Mouse (Mus musculus): ENCODE measurements around the gene Htr2b. TPM values are rescaled to one million over a fixed set of nuclear protein-coding genes. Genes with fewer than 3 reads are reported as not detected.

Gene Htr2b
- polyA plus RNA-seq, 1 experiment, result 0.13 TPM

- Histone ChIP-seq H3K4me3 (ENCODE audit: insufficient read depth, low read length) (no peak overlapping the region), H3K4me1 (ENCODE audit: control insufficient read depth, insufficient read depth, low read length) (no peaks in the 10 kb centered on the region; the same call in 1 of the 2 replicates), H3K27ac (ENCODE audit: insufficient read depth, low read length) (no peak overlapping the region)
- TF ChIP-seq POLR2A (IDR thresholded peaks at IDR 0.05; ENCODE audit: extremely low read depth, insufficient read depth, low read length) (no peak), CTCF (IDR thresholded peaks at IDR 0.05; ENCODE audit: extremely low read depth, insufficient read depth, low read length) (no peak)
Observed at GRCm38 (mm10) chr1:86119549-86119948, 7.8 kb upstream of the Htr2b start.

DNA sequence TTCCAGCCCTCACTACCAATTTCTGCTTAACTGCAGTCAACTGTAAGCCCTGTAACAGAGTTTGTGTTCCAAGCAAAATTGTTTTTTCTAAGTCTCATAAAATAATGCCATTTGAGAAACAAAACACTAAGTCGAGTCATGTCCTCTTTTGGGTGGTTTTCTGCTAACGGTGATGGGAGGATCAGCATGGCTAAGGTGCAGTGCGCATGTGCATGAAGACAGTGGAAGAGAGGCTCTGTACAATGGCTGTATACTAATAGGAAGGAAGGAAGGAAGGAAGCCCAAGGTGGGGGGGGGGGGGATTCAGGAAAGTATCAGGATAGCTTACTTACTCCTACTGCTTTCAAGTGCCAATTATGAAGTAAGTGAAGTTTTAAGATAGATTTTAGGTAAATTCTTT lies 2.4 kb upstream of the Htr2b start:
- Histone ChIP-seq H3K4me3 (ENCODE audit: insufficient read depth, low read length) (no peak overlapping the region), H3K27ac (ENCODE audit: insufficient read depth, low read length) (no peak overlapping the region), H3K4me1 (ENCODE audit: control insufficient read depth, insufficient read depth, low read length) (no peaks in the 10 kb centered on the region; the same call in none of the 2 replicates)
- TF ChIP-seq CTCF (IDR thresholded peaks at IDR 0.05; ENCODE audit: extremely low read depth, insufficient read depth, low read length) (no peak), POLR2A (IDR thresholded peaks at IDR 0.05; ENCODE audit: extremely low read depth, insufficient read depth, low read length) (no peak)

- TF ChIP-seq POLR2A (IDR thresholded peaks at IDR 0.05; ENCODE audit: extremely low read depth, insufficient read depth, low read length), result no peak
- TF ChIP-seq CTCF (IDR thresholded peaks at IDR 0.05; ENCODE audit: extremely low read depth, insufficient read depth, low read length), result no peak
- H3K4me3 ChIP-seq (ENCODE audit: insufficient read depth, low read length), result no peak overlapping the region
- no peak overlapping the region for H3K27ac ChIP-seq (ENCODE audit: insufficient read depth, low read length)
- no peaks in the 10 kb centered on the region; the same call in 1 of the 2 replicates for H3K4me1 ChIP-seq (ENCODE audit: control insufficient read depth, insufficient read depth, low read length)
Observed at GRCm38 (mm10) chr1:86105054-86105453, 6.7 kb downstream of the Htr2b start.

DNA sequence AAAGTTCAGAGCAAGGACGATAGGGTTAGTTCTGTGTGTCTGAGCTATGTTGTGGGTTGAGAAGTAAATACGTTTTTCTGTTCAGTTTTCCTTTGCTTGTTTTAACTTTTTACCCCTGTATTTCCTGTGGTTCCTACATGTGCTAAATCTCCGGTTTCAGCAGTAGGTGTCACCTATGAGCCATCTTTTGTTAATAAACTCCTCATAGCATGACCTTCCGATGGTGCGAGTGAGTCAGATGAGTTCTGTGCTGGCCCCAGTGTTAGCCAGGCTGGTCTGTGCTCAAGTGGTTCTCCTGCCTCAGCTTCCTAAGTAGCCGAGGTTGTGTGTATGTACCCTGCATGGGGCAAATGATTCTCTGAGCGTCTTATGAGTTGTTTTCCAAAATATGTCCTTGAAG lies 17.4 kb downstream of the Htr2b start:
- no peaks in the 10 kb centered on the region for H3K4me1 ChIP-seq (ENCODE audit: control insufficient read depth, insufficient read depth, low read length)
- H3K27ac ChIP-seq (ENCODE audit: insufficient read depth, low read length), result no peak overlapping the region
- H3K4me3 ChIP-seq (ENCODE audit: insufficient read depth, low read length), result no peak overlapping the region
- no peak for TF ChIP-seq CTCF (IDR thresholded peaks at IDR 0.05; ENCODE audit: extremely low read depth, insufficient read depth, low read length)
- TF ChIP-seq POLR2A (IDR thresholded peaks at IDR 0.05; ENCODE audit: extremely low read depth, insufficient read depth, low read length), result no peak

DNA sequence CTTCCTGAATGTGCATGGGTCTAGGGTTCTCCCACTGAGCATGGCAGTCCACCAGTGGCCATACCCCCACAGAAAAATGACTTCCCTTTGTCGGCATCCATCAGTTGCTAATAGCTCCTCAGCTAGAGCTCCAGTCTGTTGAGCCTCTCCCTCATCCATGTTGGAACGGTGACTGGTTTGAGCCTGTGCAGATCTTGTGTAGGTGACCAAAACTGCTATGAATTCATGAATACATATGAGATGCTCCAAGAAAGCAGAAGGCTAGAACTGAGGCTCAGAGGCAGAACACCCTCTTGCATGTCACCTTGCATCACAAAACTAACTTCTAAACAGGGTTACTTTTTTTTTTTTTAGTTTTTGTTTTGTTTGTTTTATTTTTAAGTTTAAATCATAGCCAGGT lies 35.2 kb downstream of the Htr2b start:
- Histone ChIP-seq H3K4me3 (ENCODE audit: insufficient read depth, low read length) (no peak overlapping the region), H3K4me1 (ENCODE audit: control insufficient read depth, insufficient read depth, low read length) (no peaks in the 10 kb centered on the region; the same call in 1 of the 2 replicates)
- TF ChIP-seq CTCF (IDR thresholded peaks at IDR 0.05; ENCODE audit: extremely low read depth, insufficient read depth, low read length) (no peak), POLR2A (IDR thresholded peaks at IDR 0.05; ENCODE audit: extremely low read depth, insufficient read depth, low read length) (no peak)

GRCm38 (mm10) chr1:86064271-86064991 lies 47.3 kb downstream of the Htr2b start, which contains the start of gene Psmd1:
Gene Psmd1, plus strand, starts transcription at chr1:86064387.
- Histone ChIP-seq H3K4me3 (ENCODE audit: insufficient read depth, low read length) (peak within 1 kb of the TSS; percentile 78), H3K27ac (ENCODE audit: insufficient read depth, low read length) (peak within 1 kb of the TSS; percentile 89), H3K4me1 (ENCODE audit: control insufficient read depth, insufficient read depth, low read length) (peaks cover 3% of the 10 kb centered on the region; the same call in 1 of the 2 replicates)
- TF ChIP-seq POLR2A (IDR thresholded peaks at IDR 0.05; ENCODE audit: extremely low read depth, insufficient read depth, low read length) (0 out of 2 replicates have a peak, but pooled peaks have one; percentile 30), CTCF (IDR thresholded peaks at IDR 0.05; ENCODE audit: extremely low read depth, insufficient read depth, low read length) (peak; percentile 81)

More for the DNA sequence above, 35.2 kb downstream of the Htr2b start:
- H3K27ac ChIP-seq (ENCODE audit: insufficient read depth, low read length), result no peak overlapping the region

GRCm38 (mm10) chr1:86062523-86062922 lies 49.2 kb downstream of the Htr2b start:
- TF ChIP-seq POLR2A (IDR thresholded peaks at IDR 0.05; ENCODE audit: extremely low read depth, insufficient read depth, low read length) (no peak), CTCF (IDR thresholded peaks at IDR 0.05; ENCODE audit: extremely low read depth, insufficient read depth, low read length) (no peak)
- peaks cover 3% of the 10 kb centered on the region; the same call in 1 of the 2 replicates for H3K4me1 ChIP-seq (ENCODE audit: control insufficient read depth, insufficient read depth, low read length)
- no peak overlapping the region for H3K4me3 ChIP-seq (ENCODE audit: insufficient read depth, low read length)
- no peak overlapping the region for H3K27ac ChIP-seq (ENCODE audit: insufficient read depth, low read length)

DNA sequence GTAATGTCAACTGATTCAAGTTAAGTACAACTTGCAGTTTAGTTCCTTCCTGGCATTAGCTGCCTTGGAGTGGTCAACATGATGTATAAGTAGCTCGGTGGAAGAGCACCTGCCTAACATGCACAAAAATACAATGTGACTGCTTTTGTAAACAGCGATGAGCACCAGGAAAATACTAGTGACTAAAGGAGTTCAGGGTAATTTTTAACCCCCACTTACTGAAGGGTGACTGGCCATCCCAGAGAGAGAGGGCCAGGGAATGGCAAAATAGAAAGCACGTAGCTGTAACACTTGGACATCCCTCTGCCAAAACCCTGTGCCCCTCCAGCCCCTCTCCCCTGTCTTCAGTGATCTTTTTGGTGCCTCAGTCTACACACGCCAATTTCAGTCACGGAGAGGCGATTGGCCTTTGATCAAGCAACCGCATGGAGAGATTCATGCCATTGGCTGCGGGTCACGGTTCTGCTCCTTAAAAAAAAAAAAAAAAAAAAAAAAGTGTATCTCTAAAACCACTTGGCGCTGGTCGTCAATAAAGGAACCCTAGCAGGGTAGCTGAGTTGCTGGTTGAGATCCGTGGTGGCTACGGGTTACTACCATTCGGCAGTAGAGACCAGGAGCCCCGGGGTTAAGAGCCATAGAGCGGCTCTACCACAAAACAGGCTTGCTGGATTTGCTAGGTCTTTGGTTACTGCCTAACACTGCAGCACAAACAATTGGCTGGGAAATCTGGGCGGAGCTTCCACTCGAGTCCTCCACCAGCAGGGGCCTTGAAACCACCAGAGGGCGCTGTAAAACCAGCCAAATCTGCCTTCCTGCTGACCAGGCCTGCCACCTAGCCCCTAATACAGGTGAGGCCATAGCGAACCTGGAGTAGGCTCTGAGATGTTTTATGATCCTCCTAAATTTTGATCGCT lies 52.7 kb downstream of the Htr2b start:
- H3K4me1 ChIP-seq (ENCODE audit: control insufficient read depth, insufficient read depth, low read length), result no peaks in the 10 kb centered on the region
- H3K4me3 ChIP-seq (ENCODE audit: insufficient read depth, low read length), result peak overlapping the region; percentile 51
- H3K27ac ChIP-seq (ENCODE audit: insufficient read depth, low read length), result no peak overlapping the region
- TF ChIP-seq POLR2A (IDR thresholded peaks at IDR 0.05; ENCODE audit: extremely low read depth, insufficient read depth, low read length), result peak; percentile 65
- TF ChIP-seq CTCF (IDR thresholded peaks at IDR 0.05; ENCODE audit: extremely low read depth, insufficient read depth, low read length), result peak; percentile 91

- Histone ChIP-seq H3K4me1 (ENCODE audit: control insufficient read depth, insufficient read depth, low read length) (no peaks in the 10 kb centered on the region), H3K27ac (ENCODE audit: insufficient read depth, low read length) (no peak overlapping the region), H3K4me3 (ENCODE audit: insufficient read depth, low read length) (no peak overlapping the region)
- TF ChIP-seq POLR2A (IDR thresholded peaks at IDR 0.05; ENCODE audit: extremely low read depth, insufficient read depth, low read length) (no peak), CTCF (IDR thresholded peaks at IDR 0.05; ENCODE audit: extremely low read depth, insufficient read depth, low read length) (no peak)
Observed at GRCm38 (mm10) chr1:86056284-86056683, 55.5 kb downstream of the Htr2b start.

Measured in cortical plate, adult 2 months (tissue).